Mouse (Mus musculus) liver, adult 2 months (tissue): ENCODE measurements around the gene Plekha6. TPM values are rescaled to one million over a fixed set of nuclear protein-coding genes. Genes with fewer than 3 reads are reported as not detected.

Source experiments
- DNase-seq: peaks from one replicate; pipeline ENCODE4 v3.0.0-alpha.2; 2011; ENCODE audit warnings: low read depth, low spot score; ENCODE audit errors: extremely low read depth
- H3K27ac ChIP-seq: fragments of 200-500 bp; replicated peaks from 2 replicates; pipeline ENCODE4 v1.5.1; 2012; ENCODE audit warnings: low read depth, mild to moderate bottlenecking, control low read depth, inconsistent platforms, low read length; ENCODE audit not compliant: insufficient read depth
- H3K27me3 ChIP-seq: fragments of 200-500 bp; 2 replicates; pipeline ENCODE4 v1.6.1; 2012; ENCODE audit warnings: mild to moderate bottlenecking, moderate library complexity, low read length, inconsistent platforms; ENCODE audit not compliant: control insufficient read depth, insufficient read depth
- H3K36me3 ChIP-seq: fragments of 200-500 bp; 2 replicates; pipeline ENCODE4 v1.6.1; 2012; ENCODE audit warnings: low read length, inconsistent platforms; ENCODE audit not compliant: control insufficient read depth, insufficient read depth
- H3K4me1 ChIP-seq: fragments of 200-500 bp; 2 replicates; pipeline ENCODE4 v1.6.1; 2011; ENCODE audit warnings: low read length; ENCODE audit not compliant: control insufficient read depth, insufficient read depth
- H3K4me3 ChIP-seq: fragments of 200-500 bp; 2 replicates; pipeline ENCODE4 v1.5.1; 2011; ENCODE audit warnings: low read depth, mild to moderate bottlenecking, control low read depth, low read length, moderate library complexity; ENCODE audit not compliant: insufficient read depth
- H3K79me2 ChIP-seq: fragments of 200-500 bp; 2 replicates; pipeline ENCODE4 v1.6.1; 2012; ENCODE audit warnings: inconsistent platforms, mild to moderate bottlenecking, low read length, moderate library complexity; ENCODE audit not compliant: control insufficient read depth, insufficient read depth
- H3K9ac ChIP-seq: fragments of 200-500 bp; 2 replicates; pipeline ENCODE4 v1.6.1; 2012; ENCODE audit warnings: low read depth, mild to moderate bottlenecking, control low read depth, inconsistent platforms, low read length
- CTCF ChIP-seq: fragments of 200-500 bp; IDR thresholded peaks from 2 replicates; pipeline ENCODE4 v1.5.1; 2011; ENCODE audit warnings: low read depth, low read length, control low read depth
- POLR2A ChIP-seq: fragments of 200-500 bp; IDR thresholded peaks from 2 replicates; pipeline ENCODE4 v1.6.1; 2011; ENCODE audit warnings: low read length, control low read depth; ENCODE audit not compliant: insufficient read depth; ENCODE audit errors: extremely low read depth
- WGBS: fragments of 180-500 bp; shearing (Covaris S2); methylation state at CpG from one replicate; pipeline ENCODE4 v1.1.7; 2018; 5-methylcytosine and 5-hydroxymethylcytosine counted together
- polyA plus RNA-seq: library from polyadenylated mRNA; depleted of rRNA; stranded (reverse); fragments of >200 nt; gene quantifications from 2 replicates; pipeline ENCODE4 v1.2.3, GENCODE M21; 2012
- total RNA-seq: library from RNA; depleted of rRNA; stranded (reverse); fragments of >200 nt; gene quantifications from 2 replicates; pipeline ENCODE4 v1.2.3, GENCODE M21; 2014

The Plekha6 gene
- total and polyA plus RNA-seq, 2 experiments: 20.5 to 37.2 TPM

GRCm38 (mm10) chr1:133224674-133225073 is 60.7 kb downstream of the Plekha6 start:
- H3K27ac ChIP-seq: 0 out of 2 replicates have a peak overlapping the region, but pooled peaks have one; percentile 30
- no peaks in the 10 kb centered on the region for H3K27me3 ChIP-seq
- peaks cover 38% of the 10 kb centered on the region for H3K4me1 ChIP-seq
- no peaks in the 10 kb centered on the region for H3K36me3 ChIP-seq
- H3K79me2 ChIP-seq: no peaks in the 10 kb centered on the region
- TF ChIP-seq CTCF (no peak), POLR2A (no peak)
- DNase-seq: peak; percentile 77
- no peak overlapping the region for H3K9ac ChIP-seq
- H3K4me3 ChIP-seq: no peak overlapping the region

DNA sequence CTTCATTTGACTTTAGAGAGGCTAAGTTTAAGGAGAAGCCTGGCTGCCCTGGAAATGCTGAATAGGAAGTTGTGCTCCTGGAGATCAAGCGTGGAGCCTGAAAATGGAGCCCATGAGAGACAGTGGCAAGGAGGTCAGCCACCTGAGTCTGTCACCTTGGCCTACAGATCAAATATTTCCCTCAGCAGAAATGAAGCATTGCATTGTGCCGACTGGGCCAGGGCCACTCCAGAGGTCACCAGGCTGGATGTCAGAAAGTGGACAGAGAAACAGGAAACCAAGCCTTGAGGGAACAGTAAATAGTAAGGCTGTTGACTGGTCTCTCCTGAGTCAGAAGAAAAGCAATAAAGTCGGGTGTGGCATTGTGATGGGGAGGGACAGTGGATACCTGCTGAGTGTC is 61.1 kb downstream of the Plekha6 start:
- Histone ChIP-seq H3K27ac (peak overlapping the region; percentile 8; the same call in 1 of the 2 replicates), H3K27me3 (no peaks in the 10 kb centered on the region), H3K4me3 (no peak overlapping the region), H3K79me2 (no peaks in the 10 kb centered on the region), H3K36me3 (no peaks in the 10 kb centered on the region), H3K9ac (no peak overlapping the region), H3K4me1 (peaks cover 38% of the 10 kb centered on the region)
- peak; percentile 85 for DNase-seq
- TF ChIP-seq CTCF (no peak), POLR2A (no peak)
- 12% methylated on average over 3 of the region's 3 CpGs for WGBS

DNA sequence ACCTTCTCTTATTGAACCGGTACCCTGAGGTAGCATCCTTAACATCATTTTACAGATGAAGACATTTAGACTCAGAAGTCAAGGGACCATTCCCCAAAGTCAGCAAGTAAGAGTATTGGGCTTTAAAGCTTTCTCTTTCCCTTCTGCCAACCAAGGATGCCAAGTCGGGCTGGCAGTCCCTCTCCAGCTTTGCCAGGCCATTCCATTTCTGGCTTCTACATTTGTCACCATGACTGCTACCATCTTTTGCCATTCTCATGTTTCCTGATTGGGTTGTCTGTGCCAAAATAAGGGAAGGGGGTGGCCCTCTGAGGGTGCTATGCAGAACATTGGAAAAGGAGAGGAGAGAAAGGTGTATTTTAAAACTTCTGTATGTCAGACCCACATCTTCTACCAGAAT is 61.6 kb downstream of the Plekha6 start:
- no peaks in the 10 kb centered on the region for H3K79me2 ChIP-seq
- DNase-seq: no peak
- H3K27ac ChIP-seq: no peak overlapping the region
- 84% methylated on average over 2 of the region's 2 CpGs for WGBS
- no peak overlapping the region for H3K4me3 ChIP-seq
- no peak for TF ChIP-seq CTCF
- TF ChIP-seq POLR2A: no peak
- H3K4me1 ChIP-seq: peaks cover 38% of the 10 kb centered on the region
- no peak overlapping the region for H3K9ac ChIP-seq
- H3K36me3 ChIP-seq: no peaks in the 10 kb centered on the region
- H3K27me3 ChIP-seq: no peaks in the 10 kb centered on the region

GRCm38 (mm10) chr1:133225963-133226660 is 62.1 kb downstream of the Plekha6 start:
- H3K9ac ChIP-seq: no peak overlapping the region
- H3K79me2 ChIP-seq: no peaks in the 10 kb centered on the region
- H3K27me3 ChIP-seq: no peaks in the 10 kb centered on the region
- no peak overlapping the region for H3K4me3 ChIP-seq
- H3K4me1 ChIP-seq: peaks cover 38% of the 10 kb centered on the region
- H3K36me3 ChIP-seq: no peaks in the 10 kb centered on the region
- no peak for TF ChIP-seq POLR2A
- peak; percentile 43 for TF ChIP-seq CTCF
- WGBS: 71% methylated on average over 9 of the region's 9 CpGs
- DNase-seq: peak; percentile 35
- no peak overlapping the region for H3K27ac ChIP-seq

- Histone ChIP-seq H3K27me3 (no peaks in the 10 kb centered on the region), H3K79me2 (no peaks in the 10 kb centered on the region), H3K27ac (peak overlapping the region; percentile 24; the same call in 1 of the 2 replicates), H3K36me3 (no peaks in the 10 kb centered on the region), H3K9ac (peak overlapping the region; percentile 54; the same call in 1 of the 2 replicates), H3K4me3 (no peak overlapping the region), H3K4me1 (peaks cover 37% of the 10 kb centered on the region)
- TF ChIP-seq POLR2A: no peak
- WGBS: 12% methylated on average over 9 of the region's 9 CpGs
- DNase-seq: peak; percentile 83
These were observed 62.9 kb downstream of the Plekha6 start for GRCm38 (mm10) chr1:133226928-133227327.

GRCm38 (mm10) chr1:133227378-133227777 is 63.4 kb downstream of the Plekha6 start:
- WGBS: 89% methylated on average over 2 of the region's 2 CpGs
- no peak overlapping the region for H3K27ac ChIP-seq
- no peak overlapping the region for H3K9ac ChIP-seq
- no peaks in the 10 kb centered on the region for H3K36me3 ChIP-seq
- DNase-seq: no peak
- no peaks in the 10 kb centered on the region for H3K79me2 ChIP-seq
- H3K4me3 ChIP-seq: no peak overlapping the region
- H3K27me3 ChIP-seq: no peaks in the 10 kb centered on the region
- peaks cover 34% of the 10 kb centered on the region for H3K4me1 ChIP-seq
- no peak for TF ChIP-seq CTCF
- no peak for TF ChIP-seq POLR2A
